9 mouse cellular contexts compared by ENCODE assay signal in the genomic region with DNA sequence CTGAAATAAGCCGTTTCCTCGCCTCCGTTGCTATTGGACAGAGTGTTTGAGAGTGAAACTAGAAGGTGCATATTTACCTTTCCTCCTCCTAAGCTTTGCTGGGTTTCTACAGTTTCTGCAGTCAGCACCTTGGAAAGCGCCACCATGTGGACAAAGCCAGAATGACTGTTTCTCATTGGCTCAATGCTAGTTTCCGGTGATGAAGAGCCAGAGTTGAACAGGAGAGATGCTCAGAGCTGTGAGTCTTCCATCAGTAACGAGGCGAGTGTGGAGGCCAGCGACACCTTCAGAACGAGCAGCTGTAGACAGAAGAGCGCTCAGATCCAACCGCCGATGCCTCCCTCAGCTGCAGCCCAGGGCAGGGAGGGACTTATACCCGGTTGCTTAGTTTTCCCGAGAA. TPM values are rescaled to one million over a fixed set of nuclear protein-coding genes. Genes with fewer than 3 reads are reported as not detected.
DNase-seq lines count a peak whose midpoint lies in the region; ATAC-seq and TF ChIP-seq lines count a peak whose summit lies in the region.
"Had no signal": no experiment of that assay in that cellular context is flagged by ENCODE, and none has a peak within 500 bp of the region (broad histone marks: within the 10 kb centered on the region; RNA-seq: fewer than 3 reads in every experiment).

No protein-coding gene starts in this region.

- no peak overlapping the region for H3K4me2 ChIP-seq in neural tube, embryonic 11.5 days (ENCODE audit: low read depth)

- ATAC-seq in neural tube, embryonic 11.5 days (ENCODE audit: insufficient read depth, low FRiP score, low TSS enrichment) = no peak
- no peak for ATAC-seq in megakaryocyte, adult 5-6 weeks (ENCODE audit: poor library complexity, severe bottlenecking)

- H3K4me3 ChIP-seq in cerebellum, adult 2 months (replicated peaks; ENCODE audit: insufficient read depth, low read depth, low read length) = no peak overlapping the region
- no peak overlapping the region for H3K4me3 ChIP-seq in neural tube, embryonic 11.5 days (ENCODE audit: low read depth, low read length)
- H3K4me3 ChIP-seq: myocyte had no signal

- H3K9me3 ChIP-seq in neural tube, embryonic 11.5 days (ENCODE audit: control insufficient read depth, low read length) = no peaks in the 10 kb centered on the region

- H3K27me3 ChIP-seq in cerebellum, adult 2 months (ENCODE audit: control insufficient read depth, insufficient read depth, low read length) = no peaks in the 10 kb centered on the region
- H3K27me3 ChIP-seq in neural tube, embryonic 11.5 days (ENCODE audit: control insufficient read depth, insufficient read depth, low read length) = no peaks in the 10 kb centered on the region

- intact Hi-C loops in left cerebral cortex, postnatal 10 days (cut with DNase I) = no loop called here

- H3K36me3 ChIP-seq in neural tube, embryonic 11.5 days (ENCODE audit: control insufficient read depth, insufficient read depth, low read length) = no peaks in the 10 kb centered on the region

- DNase-seq in cerebellum, adult 2 months = peak in 1 of 2 experiments; percentile 23
- no peak for DNase-seq in cerebellum, adult 8-10 months
- peak; percentile 39 to 63 for DNase-seq in left cerebral cortex, adult 18-20 months (ENCODE audit: low spot score in 2 of 2)
- no peak for DNase-seq in left cerebral cortex, postnatal 10 days (ENCODE audit: extremely low spot score in 1 of 2, low spot score in 2 of 2)
- DNase-seq in c-Kit-positive CD71-negative TER-119-negative erythroid progenitor cells, embryonic 14.5 days (ENCODE audit: low read depth) = peak; percentile 51
- peak; percentile 49 to 54 for DNase-seq in layer of hippocampus, postnatal 10 days (ENCODE audit: low spot score in 2 of 2)
- peak; percentile 61 for DNase-seq in neural tube, embryonic 11.5 days (ENCODE audit: low spot score)

- H3K9ac ChIP-seq in neural tube, embryonic 11.5 days (ENCODE audit: low read length) = no peak overlapping the region

- 37% methylated on average over 14 of the region's 14 CpGs for WGBS in cerebellum, adult 2 months
- 60% methylated on average over 14 of the region's 14 CpGs for WGBS in neural tube, embryonic 11.5 days

- H3K4me1 ChIP-seq in cerebellum, adult 2 months (ENCODE audit: control insufficient read depth, insufficient read depth, low read length) = no peaks in the 10 kb centered on the region
- 0 out of 2 replicates have a peak, but pooled peaks cover 2% of the 10 kb centered on the region for H3K4me1 ChIP-seq in neural tube, embryonic 11.5 days (ENCODE audit: control insufficient read depth, insufficient read depth, low read length)

- H3K27ac ChIP-seq in cerebellum, adult 2 months (ENCODE audit: insufficient read depth, low read length) = no peak overlapping the region
- H3K27ac ChIP-seq in neural tube, embryonic 11.5 days (ENCODE audit: low read depth, low read length) = no peak overlapping the region

- no peak for TF ChIP-seq POLR2A in cerebellum, adult 2 months (IDR thresholded peaks at IDR 0.05; ENCODE audit: borderline replicate concordance, insufficient read depth, low read length)

- TF ChIP-seq CTCF in cerebellum, adult 2 months (IDR thresholded peaks at IDR 0.05; ENCODE audit: borderline replicate concordance, insufficient read depth, low read depth, low read length) = peak; percentile 50; the same call in 1 of the 2 replicates

RNA-seq across cellular contexts. Expression of a gene that starts 4.1 kb away (rescaled TPM):
- 0.03 and 0.05 TPM in 2 replicates for polyA plus RNA-seq in cerebellum, adult 2 months (2012; rRNA removed)
- under 1 TPM in 1 of 2 experiments, not detected in 1; 0.07 TPM for total RNA-seq in left cerebral cortex, adult 18-20 months (2021)
- not detected for total RNA-seq in left cerebral cortex, postnatal 10 days (2021)
- total RNA-seq in layer of hippocampus, postnatal 10 days (2021) = not detected
- polyA plus RNA-seq in neural tube, embryonic 11.5 days (2014; fragmentation: Nextera tagmentation; extraction: Ambion mirVana) = 6.3 and 7.2 TPM in 2 replicates
- total RNA-seq in megakaryocyte, adult 5-6 weeks (2015) = 0.11 and 0.22 TPM in 2 replicates
- 0.07 and 0.33 TPM in 2 replicates for total RNA-seq in megakaryocyte, adult 5-6 weeks (2017)
- polyA plus RNA-seq: myocyte had no signal

RNA-seq across cellular contexts. Expression of a gene that starts 17.6 kb away (rescaled TPM):
- 0.38 and 0.51 TPM in 2 replicates for polyA plus RNA-seq in cerebellum, adult 2 months (2012; rRNA removed)
- under 1 TPM in 1 of 2 experiments, not detected in 1; 0.51 TPM for total RNA-seq in left cerebral cortex, adult 18-20 months (2021)
- 1 to 10 TPM; 2.6 to 2.9 TPM for total RNA-seq in left cerebral cortex, postnatal 10 days (2021)
- 10 to 100 TPM; 58.1 to 60.4 TPM for total RNA-seq in layer of hippocampus, postnatal 10 days (2021)
- polyA plus RNA-seq in neural tube, embryonic 11.5 days (2014; fragmentation: Nextera tagmentation; extraction: Ambion mirVana) = 76.8 and 90.4 TPM in 2 replicates
- total RNA-seq in megakaryocyte, adult 5-6 weeks (2015) = not detected in 2 replicates
- not detected in 2 replicates for total RNA-seq in megakaryocyte, adult 5-6 weeks (2017)
- polyA plus RNA-seq: myocyte had no signal

RNA-seq across cellular contexts. Expression of a gene that starts 45.5 kb away (rescaled TPM):
- 2.7 and 2.8 TPM in 2 replicates for polyA plus RNA-seq in cerebellum, adult 2 months (2012; rRNA removed)
- 1 to 10 TPM; 4.6 to 4.7 TPM for total RNA-seq in left cerebral cortex, adult 18-20 months (2021)
- total RNA-seq in left cerebral cortex, postnatal 10 days (2021) = 10 to 100 TPM; 17.7 to 18.3 TPM
- 10 to 100 TPM; 21.1 to 22.6 TPM for total RNA-seq in layer of hippocampus, postnatal 10 days (2021)
- 4.1 and 4.6 TPM in 2 replicates for polyA plus RNA-seq in neural tube, embryonic 11.5 days (2014; fragmentation: Nextera tagmentation; extraction: Ambion mirVana)
- total RNA-seq in megakaryocyte, adult 5-6 weeks (2015) = 10.4 and 11.6 TPM in 2 replicates
- total RNA-seq in megakaryocyte, adult 5-6 weeks (2017) = 36.2 and 41.9 TPM in 2 replicates

RNA-seq across cellular contexts. Expression of a gene that starts 45.7 kb away (rescaled TPM):
- polyA plus RNA-seq in cerebellum, adult 2 months (2012; rRNA removed) = 0.29 TPM in 2 replicates
- total RNA-seq in left cerebral cortex, adult 18-20 months (2021) = under 1 TPM in 1 of 2 experiments, not detected in 1; 0.07 TPM
- under 1 TPM; 0.08 to 0.21 TPM for total RNA-seq in left cerebral cortex, postnatal 10 days (2021)
- under 1 TPM; 0.50 to 0.62 TPM for total RNA-seq in layer of hippocampus, postnatal 10 days (2021)
- polyA plus RNA-seq in neural tube, embryonic 11.5 days (2014; fragmentation: Nextera tagmentation; extraction: Ambion mirVana) = 0.05 TPM in 1 of 2 replicates, not detected in the other
- total RNA-seq in megakaryocyte, adult 5-6 weeks (2015) = 3.0 and 3.4 TPM in 2 replicates
- total RNA-seq in megakaryocyte, adult 5-6 weeks (2017) = 0.62 and 2.1 TPM in 2 replicates
- polyA plus RNA-seq: myocyte had no signal

Comparison
In these comparisons a context has a peak if more than half of its experiments do, and no peak if none do; other contexts are left out.
1. DNase-seq: peak in left cerebral cortex, adult 18-20 months (2 of 2), c-Kit-positive CD71-negative TER-119-negative erythroid progenitor cells, embryonic 14.5 days (single experiment), layer of hippocampus, postnatal 10 days (2 of 2) and neural tube, embryonic 11.5 days (single experiment); none in cerebellum, adult 8-10 months (single experiment) and left cerebral cortex, postnatal 10 days (0 of 2).
2. RNA of a gene that starts 17.6 kb away (total RNA-seq): 58.1 to 60.4 TPM in layer of hippocampus, postnatal 10 days; 2.6 to 2.9 TPM in left cerebral cortex, postnatal 10 days, 0.51 TPM in left cerebral cortex, adult 18-20 months and not detected in megakaryocyte, adult 5-6 weeks; every median in the first group is over 10 times any median in the second.